Mouse (Mus musculus): ENCODE data around the gene Ciart. TPM values are rescaled to one million over a fixed set of nuclear protein-coding genes. Genes with fewer than 3 reads are reported as not detected.

Gene Ciart
- polyA plus RNA-seq, 1 experiment from 2014 or later = 5.7 TPM

DNA sequence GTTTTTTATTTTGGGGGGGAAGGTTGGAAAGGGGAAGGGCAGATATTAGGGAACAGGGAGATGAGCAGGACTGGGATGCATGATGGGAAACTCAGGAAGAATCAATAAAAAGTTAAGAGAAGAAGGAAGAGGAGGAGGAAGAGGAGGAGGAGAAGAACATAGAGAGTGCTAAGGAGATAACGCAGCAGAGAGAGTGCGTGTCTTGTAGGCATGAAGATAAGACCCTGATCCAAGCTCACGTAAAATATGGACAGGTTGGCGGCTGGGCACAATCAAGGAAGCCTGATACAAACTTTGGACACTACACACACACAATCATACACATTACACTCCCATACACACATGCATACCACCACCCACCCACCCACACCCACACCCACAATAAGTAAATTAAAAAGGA lies 32.7 kb upstream of the Ciart start:
- Histone ChIP-seq H3K4me1 (no peaks in the 10 kb centered on the region), H3K4me2 (no peak overlapping the region), H3K36me3 (no peaks in the 10 kb centered on the region), H3K9me3 (no peaks in the 10 kb centered on the region), H3K27me3 (replicated peaks) (no peaks in the 10 kb centered on the region), H3K9ac (no peak overlapping the region), H3K4me3 (no peak overlapping the region), H3K27ac (replicated peaks) (no peak overlapping the region)
- ATAC-seq (ENCODE audit: extremely low read depth, insufficient number of reproducible peaks, low FRiP score, low TSS enrichment) = no peak
- 62% methylated on average over 4 of the region's 4 CpGs for WGBS

DNA sequence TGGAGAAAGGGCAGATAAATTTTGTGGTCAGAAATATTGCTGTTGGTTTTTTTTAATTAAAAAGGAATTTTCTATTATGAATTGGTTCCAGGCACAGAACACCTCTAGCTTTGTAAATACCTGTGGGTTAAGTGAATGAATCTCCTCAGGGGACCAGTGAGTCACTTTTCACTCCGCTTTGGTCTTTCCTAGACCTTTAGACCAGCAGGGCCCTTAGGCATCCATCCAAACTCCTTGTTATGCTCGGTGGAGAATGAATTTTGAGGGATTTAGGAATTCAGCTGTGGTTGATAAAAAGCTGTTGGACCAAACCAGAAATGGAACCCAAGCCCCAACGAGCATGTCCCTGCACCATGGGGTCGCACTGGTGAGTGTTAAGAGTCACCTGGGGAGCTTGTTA lies 25.6 kb upstream of the Ciart start:
- WGBS = 50% methylated on average over 4 of the region's 4 CpGs
- H3K27ac ChIP-seq (replicated peaks) = no peak overlapping the region
- H3K4me2 ChIP-seq = no peak overlapping the region
- H3K36me3 ChIP-seq = no peaks in the 10 kb centered on the region
- H3K4me3 ChIP-seq = no peak overlapping the region
- H3K9me3 ChIP-seq = no peaks in the 10 kb centered on the region
- H3K9ac ChIP-seq = no peak overlapping the region
- H3K4me1 ChIP-seq = peaks cover 45% of the 10 kb centered on the region
- peaks cover 12% of the 10 kb centered on the region for H3K27me3 ChIP-seq (replicated peaks)
- no peak for ATAC-seq (ENCODE audit: extremely low read depth, insufficient number of reproducible peaks, low FRiP score, low TSS enrichment)

DNA sequence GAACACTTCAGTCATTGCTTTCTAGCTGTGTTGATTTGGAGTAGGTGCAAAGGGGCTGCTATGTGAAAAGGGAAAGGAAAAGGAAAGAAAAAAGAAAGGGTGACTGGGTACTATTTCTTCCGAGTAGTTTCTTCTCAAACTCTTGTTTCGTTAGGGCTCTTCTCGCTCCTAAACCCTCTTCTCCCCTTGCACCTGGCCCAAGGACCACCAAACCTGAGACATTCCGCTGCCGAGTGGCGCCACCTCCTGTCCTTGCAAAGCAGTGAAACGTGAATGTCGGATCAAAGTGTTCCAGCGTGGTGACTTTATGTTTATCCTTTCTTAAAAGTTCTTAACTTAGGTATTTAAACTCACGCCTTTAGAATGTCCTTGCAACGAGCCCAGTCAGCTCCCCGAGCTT lies 24.8 kb upstream of the Ciart start:
- Histone ChIP-seq H3K27me3 (replicated peaks) (peaks cover 12% of the 10 kb centered on the region), H3K9me3 (no peaks in the 10 kb centered on the region), H3K36me3 (no peaks in the 10 kb centered on the region), H3K9ac (peak overlapping the region; percentile 66), H3K4me1 (peaks cover 53% of the 10 kb centered on the region), H3K27ac (replicated peaks) (no peak overlapping the region), H3K4me2 (peak overlapping the region; percentile 80), H3K4me3 (peak overlapping the region; percentile 51)
- WGBS = under 1% methylated on average over 12 of the region's 12 CpGs
- no peak for ATAC-seq (ENCODE audit: extremely low read depth, insufficient number of reproducible peaks, low FRiP score, low TSS enrichment)

DNA sequence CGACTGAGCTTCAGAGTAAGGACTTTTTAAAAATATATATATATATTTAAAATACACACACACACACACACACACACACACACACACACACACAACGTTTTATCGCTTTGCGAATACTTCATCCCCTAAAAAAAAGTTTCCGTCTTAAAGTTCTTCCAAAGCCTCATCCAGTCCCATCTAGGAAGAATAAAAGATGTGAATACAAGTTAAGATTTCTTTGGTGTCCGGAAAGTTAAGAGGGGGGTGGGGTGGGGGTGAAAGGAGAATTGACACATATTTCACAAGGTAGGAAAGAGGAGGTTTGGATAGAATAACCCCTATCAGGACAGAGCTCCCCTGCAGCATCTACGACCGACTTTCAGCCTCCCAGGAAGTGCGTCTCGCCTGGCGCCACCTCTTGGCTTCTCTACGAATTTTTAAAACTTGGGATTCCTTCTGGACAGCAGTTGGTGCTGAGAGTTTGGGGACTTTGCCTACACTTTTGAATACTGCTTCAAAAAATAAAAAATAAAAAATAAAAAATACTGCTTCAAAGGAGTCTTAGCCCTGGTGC lies 24.0 kb upstream of the Ciart start:
- no peaks in the 10 kb centered on the region for H3K9me3 ChIP-seq
- peak overlapping the region; percentile 80 for H3K9ac ChIP-seq
- WGBS = under 1% methylated on average over 12 of the region's 12 CpGs
- H3K4me3 ChIP-seq = peak overlapping the region; percentile 51
- ATAC-seq (ENCODE audit: extremely low read depth, insufficient number of reproducible peaks, low FRiP score, low TSS enrichment) = no peak
- peaks cover 58% of the 10 kb centered on the region for H3K4me1 ChIP-seq
- H3K36me3 ChIP-seq = no peaks in the 10 kb centered on the region
- H3K4me2 ChIP-seq = peak overlapping the region; percentile 80
- H3K27me3 ChIP-seq (replicated peaks) = peaks cover 12% of the 10 kb centered on the region
- H3K27ac ChIP-seq (replicated peaks) = 0 out of 2 replicates have a peak overlapping the region, but pooled peaks have one; percentile 84

DNA sequence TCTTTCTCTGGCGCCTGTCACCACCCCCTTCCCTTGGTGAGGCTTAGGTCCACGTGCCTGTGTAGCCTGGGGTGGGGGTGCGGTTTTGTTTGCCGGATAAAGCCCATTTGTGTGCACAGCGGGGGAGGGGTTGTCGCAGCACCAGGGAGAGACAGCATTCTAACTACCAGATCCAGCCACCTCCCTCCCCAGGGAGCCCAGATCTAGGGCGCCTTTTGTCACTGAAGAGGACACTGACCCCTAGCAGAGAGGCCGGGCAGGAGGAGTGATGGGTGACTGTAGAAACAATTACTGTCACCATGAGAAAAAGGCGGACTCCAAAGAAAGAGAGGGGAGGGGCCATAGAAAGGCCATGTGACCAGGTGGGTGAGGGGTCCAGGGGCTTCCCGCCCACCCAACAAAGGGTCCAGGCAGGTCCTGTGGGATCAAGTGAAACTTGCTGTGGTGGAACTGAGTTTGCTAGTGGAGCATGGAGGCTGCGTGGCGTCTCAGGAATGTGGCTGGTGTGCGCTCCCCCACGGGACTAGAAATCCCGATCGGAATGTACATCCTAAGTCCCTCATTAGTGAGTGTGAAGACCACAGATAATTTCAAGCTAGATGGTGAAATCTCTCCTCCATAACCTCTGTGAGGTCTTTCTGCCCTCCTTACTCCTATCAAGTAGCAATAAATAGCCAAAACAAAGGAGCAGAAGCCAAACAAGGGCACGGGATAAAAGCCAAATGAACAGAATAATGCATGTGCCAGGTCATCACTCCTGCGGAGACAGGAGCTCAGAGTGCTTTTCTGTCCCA lies 23.3 kb upstream of the Ciart start:
- peak overlapping the region; percentile 80 for H3K4me2 ChIP-seq
- H3K27ac ChIP-seq (replicated peaks) = peak overlapping the region; percentile 84
- no peak for ATAC-seq (ENCODE audit: extremely low read depth, insufficient number of reproducible peaks, low FRiP score, low TSS enrichment)
- under 1% methylated on average over 18 of the region's 18 CpGs for WGBS
- peak overlapping the region; percentile 80 for H3K9ac ChIP-seq
- H3K4me3 ChIP-seq = peak overlapping the region; percentile 51
- H3K4me1 ChIP-seq = peaks cover 58% of the 10 kb centered on the region
- H3K27me3 ChIP-seq (replicated peaks) = peaks cover 12% of the 10 kb centered on the region
- no peaks in the 10 kb centered on the region for H3K9me3 ChIP-seq
- H3K36me3 ChIP-seq = no peaks in the 10 kb centered on the region

DNA sequence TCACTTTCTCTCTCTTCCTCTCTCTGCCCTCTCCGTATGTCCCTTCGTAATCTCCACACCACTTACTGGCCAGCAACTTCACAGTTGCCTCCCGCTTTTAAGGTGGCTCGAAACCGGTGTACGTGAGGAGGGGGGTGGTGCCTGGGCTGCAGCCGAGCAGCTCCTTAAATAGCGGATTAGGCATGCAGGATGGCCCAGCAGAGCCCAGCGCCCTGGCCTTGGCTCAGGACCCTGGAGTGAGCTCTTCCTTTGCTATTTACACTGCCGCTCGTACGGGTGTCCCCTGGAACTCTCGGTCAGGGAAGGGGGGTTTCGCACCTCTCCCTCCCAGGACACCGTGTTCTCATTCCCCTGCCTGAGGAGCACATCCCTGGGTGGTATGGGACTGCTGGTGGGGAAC lies 22.5 kb upstream of the Ciart start, which contains the start of gene Car14:
Car14 (minus strand) TSS at position 124 of the 400 bp plus-strand sequence.
- H3K9ac ChIP-seq = peak within 1 kb of the TSS; percentile 80
- peak within 1 kb of the TSS; percentile 80 for H3K4me2 ChIP-seq
- H3K36me3 ChIP-seq = no peaks in the 10 kb centered on the region
- H3K27ac ChIP-seq (replicated peaks) = peak within 1 kb of the TSS; percentile 84
- H3K4me3 ChIP-seq = peak within 1 kb of the TSS; percentile 51
- H3K4me1 ChIP-seq = peaks cover 58% of the 10 kb centered on the region
- no peak for ATAC-seq (ENCODE audit: extremely low read depth, insufficient number of reproducible peaks, low FRiP score, low TSS enrichment)
- peaks cover 12% of the 10 kb centered on the region for H3K27me3 ChIP-seq (replicated peaks)
- WGBS = 2% methylated on average over 15 of the region's 15 CpGs
- H3K9me3 ChIP-seq = no peaks in the 10 kb centered on the region

DNA sequence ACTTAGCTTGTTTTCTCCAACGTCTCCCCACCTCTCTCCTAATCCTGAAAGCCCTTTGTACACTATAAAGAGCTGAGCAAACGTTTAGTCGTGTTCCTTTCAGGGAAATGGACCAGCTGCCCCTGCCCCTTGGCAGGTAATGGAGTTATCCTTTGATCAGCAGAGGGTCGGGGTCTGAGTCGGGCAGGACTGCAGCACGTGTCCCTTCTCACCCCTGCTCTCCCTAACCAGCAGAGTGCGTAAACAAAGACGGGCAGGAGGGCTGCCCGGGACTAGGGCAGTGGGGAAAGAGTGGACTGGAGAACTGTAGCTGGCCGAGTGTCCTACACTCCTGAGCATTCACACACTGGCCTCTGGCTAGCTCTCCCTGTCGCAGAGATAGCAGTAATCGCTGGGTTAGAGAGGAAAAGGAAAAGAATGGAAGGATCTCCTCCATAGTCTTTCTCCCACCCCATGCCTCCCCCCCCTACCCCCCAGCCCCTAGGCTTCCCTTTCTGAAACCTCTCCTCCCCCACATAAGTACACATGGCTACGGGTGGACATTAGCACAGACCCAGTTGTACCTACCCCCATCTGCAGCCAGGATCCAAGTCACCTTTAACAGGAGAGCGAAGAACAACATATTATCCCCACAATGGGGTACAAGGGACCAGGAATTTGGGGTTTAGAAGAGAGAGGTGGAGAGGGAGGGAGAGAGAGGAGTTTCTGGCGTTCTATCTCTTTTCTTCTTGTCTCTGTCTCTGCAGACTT lies 21.9 kb upstream of the Ciart start:
- Histone ChIP-seq H3K9ac (peak overlapping the region; percentile 80), H3K4me1 (peaks cover 58% of the 10 kb centered on the region), H3K4me3 (peak overlapping the region; percentile 51), H3K27me3 (replicated peaks) (peaks cover 12% of the 10 kb centered on the region), H3K36me3 (no peaks in the 10 kb centered on the region; the same call in 1 of the 2 replicates), H3K9me3 (no peaks in the 10 kb centered on the region), H3K4me2 (peak overlapping the region; percentile 80), H3K27ac (replicated peaks) (peak overlapping the region; percentile 84)
- ATAC-seq (ENCODE audit: extremely low read depth, insufficient number of reproducible peaks, low FRiP score, low TSS enrichment) = no peak
- 5% methylated on average over 15 of the region's 15 CpGs for WGBS

DNA sequence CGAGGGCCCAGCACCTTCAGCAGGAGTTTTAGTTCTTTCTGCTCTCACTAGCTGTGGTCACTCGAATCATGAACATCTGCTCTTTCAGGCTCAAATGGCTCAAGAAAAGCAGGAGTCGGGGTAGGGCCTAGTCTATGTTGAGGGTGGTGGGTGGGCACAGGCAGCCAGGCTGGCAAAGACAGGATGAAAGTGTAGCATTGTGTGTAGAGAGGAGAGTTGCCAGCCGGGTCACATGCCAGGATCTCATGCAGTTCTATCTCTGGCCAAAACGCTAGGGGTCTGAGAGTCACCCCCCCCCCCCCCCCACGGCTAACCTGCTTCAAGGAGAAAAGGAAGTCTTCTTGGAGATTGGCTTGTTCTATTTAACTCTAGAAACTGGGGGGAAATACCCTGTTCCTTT lies 20.6 kb upstream of the Ciart start:
- 28% methylated on average over 6 of the region's 6 CpGs for WGBS
- peak overlapping the region; percentile 80 for H3K4me2 ChIP-seq
- H3K27ac ChIP-seq (replicated peaks) = peak overlapping the region; percentile 76
- no peak for ATAC-seq (ENCODE audit: extremely low read depth, insufficient number of reproducible peaks, low FRiP score, low TSS enrichment)
- peaks cover 12% of the 10 kb centered on the region for H3K36me3 ChIP-seq
- H3K4me3 ChIP-seq = peak overlapping the region; percentile 51
- H3K9ac ChIP-seq = peak overlapping the region; percentile 80
- peaks cover 58% of the 10 kb centered on the region for H3K4me1 ChIP-seq
- H3K27me3 ChIP-seq (replicated peaks) = peaks cover 7% of the 10 kb centered on the region
- H3K9me3 ChIP-seq = no peaks in the 10 kb centered on the region

DNA sequence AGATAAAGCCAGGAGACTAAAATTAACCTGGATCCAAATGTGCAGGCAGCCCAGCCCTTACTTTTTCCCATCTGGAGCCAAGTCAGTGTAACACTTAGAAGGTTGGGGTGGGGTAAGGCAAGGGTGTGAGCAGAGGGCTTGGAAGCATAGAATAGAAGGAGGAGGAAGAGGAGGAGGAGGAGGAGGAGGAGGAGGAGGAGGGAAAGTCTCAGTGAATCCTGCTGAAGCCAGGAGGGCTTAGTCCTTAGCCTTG lies 20.2 kb upstream of the Ciart start:
- Histone ChIP-seq H3K27me3 (replicated peaks) (peaks cover 4% of the 10 kb centered on the region), H3K4me3 (peak overlapping the region; percentile 51), H3K4me2 (peak overlapping the region; percentile 80), H3K4me1 (peaks cover 58% of the 10 kb centered on the region), H3K36me3 (peaks cover 16% of the 10 kb centered on the region), H3K27ac (replicated peaks) (peak overlapping the region; percentile 76), H3K9ac (peak overlapping the region; percentile 80), H3K9me3 (no peaks in the 10 kb centered on the region)
- no peak for ATAC-seq (ENCODE audit: extremely low read depth, insufficient number of reproducible peaks, low FRiP score, low TSS enrichment)

DNA sequence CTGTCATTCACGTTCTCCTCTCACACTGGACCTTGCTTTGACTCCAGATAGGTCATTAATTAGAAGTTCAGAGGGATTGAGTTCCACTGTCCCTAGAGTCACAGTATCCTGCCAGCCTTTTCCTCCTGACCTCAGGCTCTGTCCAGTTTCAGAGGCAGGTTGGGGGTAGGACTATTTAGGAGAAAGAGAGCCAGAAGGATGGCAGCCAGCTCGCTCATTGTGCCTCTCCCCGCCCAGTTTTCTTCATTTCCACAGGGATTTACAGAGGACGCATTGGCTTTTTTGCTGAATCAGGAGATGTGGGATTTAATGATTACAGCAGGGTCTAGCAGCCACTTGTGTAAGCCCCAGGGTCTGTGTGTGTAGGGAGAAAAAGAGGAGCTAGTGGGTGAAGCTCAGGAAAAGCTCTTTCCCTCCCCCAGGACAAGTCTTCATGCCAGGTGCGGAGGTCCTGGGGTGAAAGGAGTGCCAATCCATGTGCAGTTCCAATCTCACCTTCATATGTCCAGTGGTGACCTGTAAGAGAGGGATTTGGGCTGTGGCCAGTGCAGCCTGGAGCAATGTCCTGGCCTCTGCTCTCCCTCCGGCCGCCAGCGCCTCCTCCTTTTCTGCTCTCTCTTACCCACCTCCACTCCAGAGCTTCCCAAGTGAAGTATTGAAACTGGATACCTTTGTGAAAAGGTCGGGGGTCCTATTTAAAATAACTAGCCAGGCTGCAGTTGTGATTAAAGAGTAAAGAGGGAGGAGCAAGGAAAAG lies 19.7 kb upstream of the Ciart start:
- Histone ChIP-seq H3K4me2 (peak overlapping the region; percentile 80), H3K27me3 (replicated peaks) (no peaks in the 10 kb centered on the region), H3K27ac (replicated peaks) (peak overlapping the region; percentile 76), H3K9ac (peak overlapping the region; percentile 80), H3K4me3 (peak overlapping the region; percentile 21), H3K36me3 (peaks cover 16% of the 10 kb centered on the region), H3K9me3 (no peaks in the 10 kb centered on the region), H3K4me1 (peaks cover 54% of the 10 kb centered on the region)
- no peak for ATAC-seq (ENCODE audit: extremely low read depth, insufficient number of reproducible peaks, low FRiP score, low TSS enrichment)
- WGBS = 52% methylated on average over 9 of the region's 9 CpGs

Measured in heart, embryonic 13.5 days (tissue).